Mouse (Mus musculus) cerebellum, adult 2 months (tissue): ENCODE measurements around the gene Olfr555.

Experiments used
- CTCF ChIP-seq: fragments of 200-500 bp; IDR thresholded peaks from 2 replicates; pipeline ENCODE4 v1.5.1; 2011; ENCODE audit warnings: low read depth, mild to moderate bottlenecking, control low read depth, low read length, moderate library complexity, borderline replicate concordance; ENCODE audit not compliant: insufficient read depth
- POLR2A ChIP-seq: fragments of 200-500 bp; IDR thresholded peaks from 2 replicates; pipeline ENCODE4 v1.6.1; 2011; ENCODE audit warnings: low read length, control low read depth, borderline replicate concordance; ENCODE audit not compliant: insufficient read depth

GRCm38 (mm10) chr7:102665378-102665777 is 6.8 kb downstream of the Olfr555 start:
- TF ChIP-seq POLR2A (no peak), CTCF (no peak)
